Mouse (Mus musculus): ENCODE data around the gene Scp2.

DNA sequence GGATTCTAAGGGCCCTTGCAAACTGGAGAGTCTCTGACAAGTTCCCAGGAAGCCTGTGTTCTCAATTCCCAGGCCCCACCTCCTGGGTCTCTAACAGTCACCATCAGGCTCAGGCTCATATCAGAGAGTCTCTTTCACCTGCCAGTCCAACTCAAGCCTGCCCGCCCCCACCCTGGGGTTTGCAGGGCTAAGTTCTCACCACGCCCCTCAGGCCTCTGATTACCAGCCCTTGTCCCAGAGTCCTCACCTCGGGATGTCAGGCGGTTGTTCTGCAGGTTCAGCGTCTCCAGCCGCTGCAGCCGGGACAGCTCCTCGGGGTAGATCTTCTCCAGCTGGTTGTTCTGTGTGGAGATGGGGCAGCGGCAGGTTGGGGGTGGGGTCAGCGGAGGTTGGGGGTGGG is 119.5 kb downstream of the Scp2 start:
- TF ChIP-seq POLR2A (IDR thresholded peaks at IDR 0.05; ENCODE audit: borderline replicate concordance, insufficient read depth, low read length) (no peak), CTCF (IDR thresholded peaks at IDR 0.05; ENCODE audit: borderline replicate concordance, insufficient read depth, low read depth, low read length) (no peak)
